Mouse (Mus musculus) ES-E14 (cell line): ENCODE data around the gene Ifnar1.

Experiments used
- MAFK ChIP-seq: IDR thresholded peaks from 2 replicates; pipeline ENCODE4 v1.6.1; 2014; ENCODE audit warnings: mild to moderate bottlenecking, low read depth, low read length, inconsistent platforms; ENCODE audit not compliant: insufficient read depth
- ZNF384 ChIP-seq: IDR thresholded peaks from 2 replicates; pipeline ENCODE4 v1.6.1; 2012; ENCODE audit warnings: low read depth, low read length, inconsistent platforms

DNA sequence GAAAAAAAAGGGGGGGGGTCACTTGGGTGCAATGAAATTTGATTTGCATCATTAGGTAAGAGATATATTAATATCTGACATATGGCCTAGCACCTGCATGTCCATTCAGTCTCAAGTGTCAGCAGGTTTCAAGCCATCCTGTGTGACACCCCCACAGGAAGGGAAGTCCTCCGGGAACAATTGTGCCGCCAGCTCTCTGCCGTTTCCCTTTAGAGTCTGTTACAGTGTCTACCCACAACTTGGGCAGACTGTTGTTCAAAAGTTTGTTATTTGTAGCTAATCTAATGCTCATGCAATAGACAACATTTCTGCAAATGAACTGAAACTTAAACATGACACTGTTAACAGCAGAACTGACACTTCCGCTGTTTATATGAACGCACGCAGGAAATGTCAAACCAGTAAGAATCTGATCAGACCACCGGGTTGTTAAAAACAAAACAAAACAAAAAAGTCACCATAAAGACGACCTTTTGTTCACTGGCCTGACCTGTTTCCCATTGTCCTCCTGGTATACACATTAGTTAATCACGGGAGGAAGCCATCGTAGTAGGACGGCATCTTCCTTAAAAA, 23.9 kb upstream of the Ifnar1 start:
- TF ChIP-seq MAFK, result no peak
- no peak for TF ChIP-seq ZNF384
